Mouse (Mus musculus) right cerebral cortex, postnatal 4 days (tissue): ENCODE measurements around the gene Ubox5.
"Not testable (repeated sequence)": the region's sequence is repeated elsewhere in the genome, so short reads cannot be mapped to it uniquely, and the experiment has no call there.

Experiments
- DNase-seq: peaks from one replicate; pipeline ENCODE4 v3.0.0-alpha.2; 2022

The Ubox5 gene

GRCm38 (mm10) chr2:130576564-130576963 lies 53.3 kb downstream of the Ubox5 start:
- DNase-seq: not testable (repeated sequence)

GRCm38 (mm10) chr2:130575873-130576272 lies 54.0 kb downstream of the Ubox5 start, which contains the start of gene Oxt:
TSS of gene Oxt (plus strand) at chr2:130576173.
- DNase-seq: no peak

GRCm38 (mm10) chr2:130574960-130575359 lies 54.9 kb downstream of the Ubox5 start:
- DNase-seq: no peak

- DNase-seq: no peak
Measured at GRCm38 (mm10) chr2:130569926-130570325, 59.9 kb downstream of the Ubox5 start.

GRCm38 (mm10) chr2:130568921-130569320 lies 60.9 kb downstream of the Ubox5 start:
- no peak for DNase-seq

- no peak for DNase-seq
Measured at GRCm38 (mm10) chr2:130564983-130565382, 64.9 kb downstream of the Ubox5 start.

GRCm38 (mm10) chr2:130564063-130564462 lies 65.8 kb downstream of the Ubox5 start:
- peak; percentile 22 for DNase-seq

- DNase-seq: peak; percentile 88
Measured at GRCm38 (mm10) chr2:130563212-130564055, 66.4 kb downstream of the Ubox5 start, which contains the start of gene Mrps26. TSS of gene Mrps26 (plus strand) at chr2:130563742.

- no peak for DNase-seq
Measured at GRCm38 (mm10) chr2:130558015-130558414, 71.8 kb downstream of the Ubox5 start.

- no peak for DNase-seq
Measured at GRCm38 (mm10) chr2:130557462-130557861, 72.4 kb downstream of the Ubox5 start.

- DNase-seq: no peak
Measured at GRCm38 (mm10) chr2:130556292-130556691, 73.5 kb downstream of the Ubox5 start.

GRCm38 (mm10) chr2:130554841-130555240 lies 75.0 kb downstream of the Ubox5 start:
- no peak for DNase-seq

GRCm38 (mm10) chr2:130546957-130547356 lies 82.9 kb downstream of the Ubox5 start:
- DNase-seq: no peak

- no peak for DNase-seq
Measured at GRCm38 (mm10) chr2:130540266-130540665, 89.6 kb downstream of the Ubox5 start.
